Mouse (Mus musculus) midbrain, embryonic 13.5 days (tissue): Measurements from ENCODE around the gene Fndc11. TPM values are rescaled to one million over a fixed set of nuclear protein-coding genes. Genes with fewer than 3 reads are reported as not detected.

Experiments used
- ATAC-seq: fragments of 200-750 bp; cut with Nextera tagmentation; 2 replicates; pipeline ENCODE4 v1.8.0; 2017; ENCODE audit warnings: mild to moderate bottlenecking, moderate TSS enrichment, moderate library complexity
- H3K27ac ChIP-seq: fragments of 300-500 bp; sonication (generic); 2 replicates; pipeline ENCODE4 v1.5.1; 2015; ENCODE audit warnings: inconsistent platforms, mild to moderate bottlenecking, moderate library complexity
- H3K27me3 ChIP-seq: fragments of 300-500 bp; sonication (generic); 2 replicates; pipeline ENCODE4 v1.6.1; 2015; ENCODE audit warnings: mild to moderate bottlenecking, inconsistent platforms
- H3K36me3 ChIP-seq: fragments of 300-500 bp; sonication (generic); 2 replicates; pipeline ENCODE4 v1.6.1; 2015; ENCODE audit warnings: mild to moderate bottlenecking, inconsistent platforms
- H3K4me1 ChIP-seq: fragments of 300-500 bp; sonication (generic); replicated peaks from 2 replicates; pipeline ENCODE4 v1.6.1; 2015; ENCODE audit warnings: inconsistent platforms
- H3K4me2 ChIP-seq: fragments of 300-500 bp; sonication (generic); replicated peaks from 2 replicates; pipeline ENCODE4 v1.6.1; 2015; ENCODE audit warnings: moderate library complexity, mild to moderate bottlenecking, inconsistent platforms
- H3K4me3 ChIP-seq: fragments of 300-500 bp; sonication (generic); replicated peaks from 2 replicates; pipeline ENCODE4 v1.5.1; 2015; ENCODE audit warnings: mild to moderate bottlenecking, inconsistent platforms
- H3K9ac ChIP-seq: fragments of 300-500 bp; sonication (generic); replicated peaks from 2 replicates; pipeline ENCODE4 v1.6.1; 2015; ENCODE audit warnings: mild to moderate bottlenecking, inconsistent platforms
- H3K9me3 ChIP-seq: fragments of 300-500 bp; sonication (generic); 2 replicates; pipeline ENCODE4 v1.6.1; 2016; ENCODE audit warnings: mild to moderate bottlenecking, inconsistent platforms
- WGBS: fragments of 180-500 bp; shearing (Covaris S2); methylation state at CpG from one replicate; pipeline ENCODE4 v1.1.7; 2015; 5-methylcytosine and 5-hydroxymethylcytosine counted together
- polyA plus RNA-seq: library from polyadenylated mRNA; unstranded; fragments of >200 nt; fragmentation: Nextera tagmentation; extraction: Ambion mirVana; gene quantifications from 2 replicates; pipeline ENCODE4 v1.2.1, GENCODE M21; 2015

The Fndc11 gene
- polyA plus RNA-seq, 1 experiment from 2014 or later, result 0.13 TPM

DNA sequence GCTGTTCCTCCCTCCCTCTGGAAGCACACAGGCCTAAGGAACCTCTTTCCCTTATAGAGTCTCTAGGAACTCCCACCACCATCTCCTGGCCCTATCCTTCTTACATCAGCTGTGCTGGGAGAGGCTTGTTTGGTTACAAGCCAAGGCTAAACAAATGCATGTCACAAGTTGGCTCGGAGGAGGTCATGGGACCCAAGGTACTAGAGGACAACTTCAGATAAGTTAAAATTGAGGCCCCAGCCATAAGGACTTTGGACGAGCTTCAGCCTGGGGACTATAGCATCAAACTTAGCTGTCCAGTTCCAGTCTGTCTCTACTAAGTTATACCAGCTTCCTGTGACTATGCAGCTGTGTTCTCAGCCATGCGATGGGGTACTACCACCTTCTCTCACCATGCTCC lies 7.3 kb downstream of the Fndc11 start:
- Histone ChIP-seq H3K4me2 (no peak overlapping the region), H3K36me3 (no peaks in the 10 kb centered on the region), H3K9me3 (no peaks in the 10 kb centered on the region), H3K4me1 (no peaks in the 10 kb centered on the region), H3K9ac (no peak overlapping the region), H3K27ac (no peak overlapping the region), H3K27me3 (no peaks in the 10 kb centered on the region), H3K4me3 (no peak overlapping the region)
- 85% methylated on average over 3 of the region's 3 CpGs for WGBS
- ATAC-seq, result no peak

DNA sequence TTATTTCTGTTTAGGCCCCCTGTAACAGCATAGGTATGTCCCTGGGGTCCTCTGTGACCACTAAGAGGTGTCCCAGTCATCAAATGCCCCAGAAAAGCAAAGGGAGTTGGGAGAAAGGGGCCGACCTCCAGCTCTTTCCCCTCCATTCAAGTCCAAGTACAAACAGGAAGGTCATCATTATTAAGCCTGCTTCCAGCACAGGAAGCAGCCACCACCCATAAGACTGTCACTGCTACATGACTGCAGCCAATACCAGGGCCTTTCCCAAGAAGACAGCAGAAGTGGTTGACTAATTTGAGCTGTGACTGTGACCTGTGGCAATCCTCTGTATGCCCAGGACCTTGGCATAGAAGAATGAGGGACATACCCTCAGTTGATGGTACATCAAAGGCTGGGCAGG lies 8.5 kb downstream of the Fndc11 start:
- no peaks in the 10 kb centered on the region for H3K27me3 ChIP-seq
- H3K9me3 ChIP-seq, result no peaks in the 10 kb centered on the region
- ATAC-seq, result no peak
- H3K4me2 ChIP-seq, result no peak overlapping the region
- H3K4me3 ChIP-seq, result no peak overlapping the region
- WGBS, result 86% methylated on average over 1 of the region's 1 CpGs
- H3K27ac ChIP-seq, result no peak overlapping the region
- no peak overlapping the region for H3K9ac ChIP-seq
- H3K36me3 ChIP-seq, result no peaks in the 10 kb centered on the region
- H3K4me1 ChIP-seq, result no peaks in the 10 kb centered on the region

DNA sequence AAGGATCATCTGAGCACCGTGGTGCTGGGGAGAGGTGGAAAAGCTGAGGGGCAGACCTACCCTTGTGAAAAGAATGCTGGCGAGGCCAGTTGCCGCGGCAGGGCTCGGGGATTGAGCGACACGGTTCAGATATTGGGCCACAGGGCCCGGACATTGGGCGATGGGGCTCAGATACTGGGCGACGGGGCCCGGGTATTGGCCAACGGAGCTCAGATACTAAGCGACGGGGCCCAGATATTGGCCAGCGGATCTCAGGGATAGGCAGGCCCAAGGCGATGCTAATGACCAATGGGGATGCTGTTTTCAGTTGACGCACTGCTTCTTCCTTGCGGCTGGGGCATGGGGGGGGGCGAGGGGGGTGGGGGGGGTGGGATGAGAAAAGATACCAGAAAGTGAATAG lies 11.4 kb downstream of the Fndc11 start:
- H3K27ac ChIP-seq, result no peak overlapping the region
- no peak for ATAC-seq
- H3K9me3 ChIP-seq, result no peaks in the 10 kb centered on the region
- no peaks in the 10 kb centered on the region for H3K27me3 ChIP-seq
- no peaks in the 10 kb centered on the region for H3K4me1 ChIP-seq
- H3K36me3 ChIP-seq, result no peaks in the 10 kb centered on the region
- WGBS, result 75% methylated on average over 20 of the region's 20 CpGs
- H3K9ac ChIP-seq, result no peak overlapping the region
- H3K4me3 ChIP-seq, result no peak overlapping the region
- no peak overlapping the region for H3K4me2 ChIP-seq

DNA sequence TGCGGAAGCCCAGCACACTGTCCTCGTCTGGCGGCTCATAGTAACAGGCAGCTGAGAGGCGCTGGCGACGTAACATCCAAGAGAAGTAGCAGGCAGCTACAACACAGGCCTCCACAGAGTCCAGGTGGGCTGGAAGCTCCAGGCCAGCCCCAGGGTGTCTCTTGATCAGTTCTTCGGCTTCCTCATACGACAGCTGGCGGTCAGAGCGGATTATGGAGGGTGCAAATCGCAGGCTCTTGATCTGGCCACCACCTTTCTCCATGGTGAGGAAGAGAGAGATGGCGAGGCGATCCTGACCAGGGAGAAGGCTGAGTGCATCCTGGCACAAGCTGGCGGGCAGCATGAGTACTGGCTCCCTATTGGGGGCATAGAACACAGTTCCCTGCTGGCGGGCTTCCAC lies 13.6 kb downstream of the Fndc11 start:
- Histone ChIP-seq H3K27me3 (no peaks in the 10 kb centered on the region), H3K4me3 (no peak overlapping the region), H3K36me3 (no peaks in the 10 kb centered on the region), H3K4me1 (no peaks in the 10 kb centered on the region), H3K4me2 (no peak overlapping the region), H3K9me3 (no peaks in the 10 kb centered on the region), H3K27ac (no peak overlapping the region), H3K9ac (no peak overlapping the region)
- no peak for ATAC-seq
- WGBS, result 91% methylated on average over 15 of the region's 15 CpGs

DNA sequence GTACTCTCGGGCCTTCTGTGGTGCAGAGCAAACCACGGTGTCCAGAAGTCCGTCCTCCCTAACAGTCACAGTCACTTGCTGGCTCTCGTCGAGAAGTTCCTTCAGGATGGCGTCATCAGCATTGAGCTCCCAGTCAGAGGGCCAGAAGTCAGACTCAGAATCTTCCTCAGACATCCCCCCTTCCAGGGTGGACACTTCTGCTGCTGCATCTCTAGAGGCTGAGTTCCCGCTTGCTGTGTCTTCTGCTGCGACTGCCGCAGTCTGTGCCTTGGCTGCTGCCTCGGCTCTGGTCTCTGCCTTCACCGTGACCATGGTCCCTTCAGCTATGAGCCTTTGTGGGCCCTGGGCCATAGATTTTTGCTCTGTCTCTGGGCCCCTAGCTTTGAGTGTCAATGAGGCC lies 14.9 kb downstream of the Fndc11 start:
- no peak overlapping the region for H3K4me3 ChIP-seq
- no peaks in the 10 kb centered on the region for H3K36me3 ChIP-seq
- no peak for ATAC-seq
- no peaks in the 10 kb centered on the region for H3K4me1 ChIP-seq
- no peak overlapping the region for H3K27ac ChIP-seq
- H3K9me3 ChIP-seq, result no peaks in the 10 kb centered on the region
- H3K27me3 ChIP-seq, result no peaks in the 10 kb centered on the region
- no peak overlapping the region for H3K9ac ChIP-seq
- no peak overlapping the region for H3K4me2 ChIP-seq
- 93% methylated on average over 11 of the region's 11 CpGs for WGBS

DNA sequence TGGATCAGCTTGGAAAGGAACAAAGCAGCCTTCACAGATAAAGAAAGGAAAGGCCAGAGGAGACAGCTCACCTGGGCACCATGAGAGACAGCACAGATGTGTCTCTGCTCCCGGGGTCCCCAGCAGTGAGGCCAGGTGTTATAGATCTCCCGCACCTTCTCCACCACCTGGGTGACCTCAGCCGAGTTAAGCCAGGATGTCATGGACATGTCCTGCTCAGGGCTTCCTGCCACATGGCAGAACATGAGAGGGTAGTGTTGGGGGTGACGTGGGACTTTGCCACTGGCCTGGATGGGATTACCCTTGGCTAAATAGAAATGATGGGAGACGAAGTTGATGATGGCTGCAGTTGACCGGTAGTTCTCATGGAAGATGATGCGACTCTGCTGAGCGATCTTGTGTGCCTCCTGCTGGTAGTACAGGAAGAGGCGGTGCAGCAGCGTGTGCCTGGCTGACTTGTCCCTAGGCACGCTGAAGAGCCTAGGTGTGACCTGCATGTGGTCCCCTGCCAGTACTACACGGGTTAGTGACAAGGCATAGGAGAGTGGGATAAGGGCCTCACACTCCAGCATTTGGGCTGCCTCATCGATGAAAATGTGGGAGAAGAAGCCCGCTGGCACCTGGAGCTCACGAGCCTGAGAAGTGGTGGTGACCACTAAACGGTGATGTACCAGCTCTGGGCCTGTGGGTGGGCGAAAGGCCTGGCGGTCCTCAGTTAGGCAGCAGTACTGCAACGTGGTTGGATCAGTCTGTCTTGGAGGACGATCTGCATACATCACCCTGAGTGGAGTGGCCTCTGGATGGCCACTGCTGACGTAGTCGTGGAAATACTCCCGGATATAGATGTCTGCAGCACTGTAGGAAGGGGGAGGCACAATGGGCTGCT lies 16.1 kb downstream of the Fndc11 start:
- Histone ChIP-seq H3K27me3 (no peaks in the 10 kb centered on the region), H3K4me3 (no peak overlapping the region), H3K4me1 (no peaks in the 10 kb centered on the region), H3K36me3 (no peaks in the 10 kb centered on the region), H3K4me2 (no peak overlapping the region), H3K9me3 (no peaks in the 10 kb centered on the region), H3K9ac (no peak overlapping the region), H3K27ac (no peak overlapping the region)
- ATAC-seq, result no peak
- 88% methylated on average over 23 of the region's 23 CpGs for WGBS

DNA sequence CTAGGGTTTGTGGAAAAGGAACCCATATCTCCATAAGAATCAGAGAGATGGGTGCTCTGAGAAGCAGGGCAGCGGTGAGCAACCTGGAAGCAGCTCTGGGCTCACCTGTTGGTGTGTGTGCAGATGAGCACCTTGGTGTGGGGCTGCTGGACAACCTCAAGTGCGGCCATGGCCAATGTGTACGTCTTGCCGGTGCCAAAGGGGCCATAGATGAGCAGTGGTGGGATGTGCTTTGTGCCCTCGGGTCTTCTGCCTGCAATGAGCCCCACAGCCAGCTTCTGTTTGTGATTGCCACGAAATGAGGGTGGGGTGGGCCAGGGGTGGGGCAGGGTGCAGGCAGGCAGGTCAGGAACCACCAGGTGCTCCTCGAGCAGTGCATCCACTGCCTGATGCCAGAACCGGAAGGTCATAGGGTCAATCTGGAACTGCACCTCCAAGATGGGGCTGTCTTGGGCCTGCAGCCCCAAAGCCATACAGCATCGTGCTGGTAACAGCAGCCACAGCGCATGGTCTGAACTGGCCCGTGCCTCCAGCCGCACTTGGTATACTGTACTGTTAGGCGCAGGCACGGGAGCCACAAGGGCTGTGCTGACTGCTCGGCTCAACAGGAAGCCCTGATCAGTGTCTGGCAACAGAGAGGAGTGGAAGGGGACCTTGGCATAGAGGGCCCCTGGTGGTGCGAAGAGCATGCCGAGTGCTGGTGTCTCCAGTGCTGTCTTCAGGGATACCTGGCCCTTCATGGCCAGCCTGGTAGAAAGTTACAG lies 17.6 kb downstream of the Fndc11 start:
- no peak overlapping the region for H3K27ac ChIP-seq
- no peaks in the 10 kb centered on the region for H3K36me3 ChIP-seq
- WGBS, result 90% methylated on average over 17 of the region's 17 CpGs
- H3K4me1 ChIP-seq, result peaks cover 7% of the 10 kb centered on the region; the same call in 1 of the 2 replicates
- H3K27me3 ChIP-seq, result no peaks in the 10 kb centered on the region
- H3K4me3 ChIP-seq, result no peak overlapping the region
- H3K9me3 ChIP-seq, result no peaks in the 10 kb centered on the region
- no peak overlapping the region for H3K9ac ChIP-seq
- H3K4me2 ChIP-seq, result no peak overlapping the region
- ATAC-seq, result no peak

DNA sequence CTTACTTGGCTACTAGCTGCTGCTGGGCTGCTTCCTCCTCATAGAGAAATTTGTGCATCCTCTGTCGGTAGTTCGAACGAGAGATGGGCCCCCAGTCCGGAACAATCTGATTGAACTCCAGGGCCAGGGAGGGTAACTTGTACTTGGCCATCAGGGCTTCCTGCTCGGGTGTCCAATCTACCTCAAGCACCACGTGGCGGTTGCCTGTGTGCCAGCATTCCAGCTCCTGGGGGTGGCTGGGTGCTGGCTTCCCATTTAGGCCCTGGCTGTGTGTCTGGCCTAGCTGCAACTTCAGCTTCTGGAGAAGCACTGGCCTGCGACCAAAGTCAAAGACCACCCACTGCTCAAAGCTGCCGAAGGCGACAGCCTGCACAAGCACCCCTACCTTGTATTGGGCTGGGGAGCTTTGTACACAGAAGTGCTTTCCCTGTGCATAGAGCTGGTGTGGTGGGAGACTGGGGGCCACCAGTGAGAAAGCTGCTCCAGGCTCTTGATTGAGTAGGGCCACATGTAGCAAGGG lies 18.3 kb downstream of the Fndc11 start:
- Histone ChIP-seq H3K9me3 (no peaks in the 10 kb centered on the region), H3K36me3 (no peaks in the 10 kb centered on the region), H3K27me3 (no peaks in the 10 kb centered on the region), H3K4me2 (no peak overlapping the region), H3K4me3 (no peak overlapping the region), H3K27ac (no peak overlapping the region), H3K4me1 (peaks cover 7% of the 10 kb centered on the region; the same call in 1 of the 2 replicates), H3K9ac (no peak overlapping the region)
- no peak for ATAC-seq
- WGBS, result 72% methylated on average over 10 of the region's 10 CpGs

DNA sequence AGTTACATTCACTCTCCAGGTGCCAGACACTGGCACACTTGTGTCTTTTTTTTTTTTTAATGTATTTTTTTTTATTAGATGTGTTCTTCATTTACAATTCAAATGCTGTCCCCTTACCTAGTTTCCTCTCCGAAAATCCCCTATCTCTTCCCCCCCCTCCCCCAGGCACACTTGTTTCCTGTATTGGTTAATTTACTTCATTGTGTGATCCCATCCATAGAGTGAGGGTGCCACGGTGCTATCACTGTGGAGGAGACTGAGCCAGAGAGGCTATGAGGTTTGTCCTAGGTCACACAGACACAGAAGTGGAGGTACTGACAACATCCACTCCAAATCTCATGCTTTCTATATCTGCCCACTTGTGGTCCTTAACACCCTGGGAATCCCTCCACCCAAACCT lies 19.0 kb downstream of the Fndc11 start:
- Histone ChIP-seq H3K4me1 (peaks cover 7% of the 10 kb centered on the region; the same call in 1 of the 2 replicates), H3K27ac (no peak overlapping the region), H3K9me3 (no peaks in the 10 kb centered on the region), H3K4me2 (no peak overlapping the region), H3K4me3 (no peak overlapping the region), H3K9ac (no peak overlapping the region), H3K27me3 (no peaks in the 10 kb centered on the region), H3K36me3 (no peaks in the 10 kb centered on the region)
- 78% methylated on average over 2 of the region's 2 CpGs for WGBS
- no peak for ATAC-seq

DNA sequence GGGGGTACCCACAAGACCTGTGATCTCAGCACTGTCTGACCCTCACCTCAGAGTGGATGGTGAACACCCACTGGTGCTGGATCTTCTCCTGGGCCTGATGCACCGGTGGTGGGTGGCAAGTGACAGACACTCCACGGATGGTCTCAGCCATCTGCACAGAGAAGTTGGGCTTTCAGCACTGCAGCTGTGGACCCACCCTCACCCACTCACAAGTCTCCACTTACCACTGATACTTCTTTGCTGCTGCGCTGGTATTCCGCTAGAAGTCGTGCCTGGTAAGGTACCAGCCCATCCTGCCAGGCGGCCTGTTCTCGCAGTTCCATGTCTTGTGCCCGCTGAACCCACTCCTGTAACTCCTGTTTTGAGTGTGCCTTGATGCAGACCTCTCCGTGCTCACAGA lies 19.4 kb downstream of the Fndc11 start:
- Histone ChIP-seq H3K27me3 (no peaks in the 10 kb centered on the region), H3K4me2 (no peak overlapping the region), H3K4me1 (peaks cover 7% of the 10 kb centered on the region; the same call in 1 of the 2 replicates), H3K4me3 (no peak overlapping the region), H3K27ac (no peak overlapping the region), H3K9me3 (no peaks in the 10 kb centered on the region), H3K36me3 (no peaks in the 10 kb centered on the region), H3K9ac (no peak overlapping the region)
- no peak for ATAC-seq
- 97% methylated on average over 9 of the region's 9 CpGs for WGBS

DNA sequence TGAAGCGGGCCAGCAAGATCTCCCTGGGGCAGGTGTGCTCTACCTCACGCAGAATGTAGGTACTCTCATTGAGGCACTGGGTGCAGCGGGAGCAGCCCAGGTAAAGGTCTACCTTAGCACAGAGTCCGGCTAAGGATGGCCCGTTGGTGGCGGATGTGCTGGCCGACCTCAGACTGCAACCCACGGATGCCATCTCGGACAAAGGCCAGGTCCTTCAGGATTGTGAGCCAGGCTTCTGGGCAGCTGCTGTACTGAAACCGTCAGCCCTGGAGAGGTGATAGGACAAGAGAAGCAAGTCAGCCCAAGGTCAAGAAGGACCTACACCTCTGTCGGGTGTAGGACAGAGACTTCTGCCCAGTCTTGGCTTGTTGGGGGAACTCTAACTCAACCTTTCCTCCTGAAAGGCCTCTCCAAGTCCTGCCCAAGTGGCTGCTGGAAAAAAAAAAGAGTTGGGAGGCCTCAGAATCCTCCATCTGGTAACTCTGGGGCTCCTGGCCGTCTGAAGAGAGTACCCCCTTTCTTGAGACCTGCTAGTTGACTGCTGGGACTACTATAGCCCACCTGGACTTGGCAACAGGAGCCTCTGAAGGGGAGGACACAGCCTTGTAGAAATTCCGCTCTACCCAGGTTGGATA lies 21.1 kb downstream of the Fndc11 start:
- ATAC-seq, result no peak
- H3K9ac ChIP-seq, result no peak overlapping the region
- H3K9me3 ChIP-seq, result no peaks in the 10 kb centered on the region
- no peak overlapping the region for H3K4me3 ChIP-seq
- no peak overlapping the region for H3K4me2 ChIP-seq
- peaks cover 7% of the 10 kb centered on the region; the same call in 1 of the 2 replicates for H3K4me1 ChIP-seq
- 91% methylated on average over 13 of the region's 13 CpGs for WGBS
- no peak overlapping the region for H3K27ac ChIP-seq
- H3K27me3 ChIP-seq, result no peaks in the 10 kb centered on the region
- H3K36me3 ChIP-seq, result no peaks in the 10 kb centered on the region
